Mouse (Mus musculus) megakaryocyte progenitor cell, adult 5-6 weeks (primary cell): Measurements from ENCODE around the gene Rxylt1. TPM values are rescaled to one million over a fixed set of nuclear protein-coding genes. Genes with fewer than 3 reads are reported as not detected.

Experiments used
- ATAC-seq: replicated peaks from 2 replicates; pipeline ENCODE4 v1.8.0; 2016; ENCODE audit warnings: mild to moderate bottlenecking, moderate TSS enrichment, inconsistent platforms; ENCODE audit not compliant: poor library complexity
- total RNA-seq, 2 experiments: library from RNA; stranded (forward) in 1 of 2; stranded (reverse) in 1 of 2; fragments of 157-497, 149-512 nt in 1 of 2; fragments of 200-1000 nt in 1 of 2; gene quantifications; 2 replicates each; pipeline versions ENCODE4 v1.2.3 to v1.2.4; 2015 to 2017

Gene Rxylt1
- total RNA-seq, 2 experiments from 2014 or later = 37.4 to 56.9 TPM

- no peak for ATAC-seq
These were observed 51.2 kb downstream of the Rxylt1 start for GRCm38 (mm10) chr10:122045946-122046345.

- no peak for ATAC-seq
These were observed 52.2 kb downstream of the Rxylt1 start for GRCm38 (mm10) chr10:122044926-122045325.

- ATAC-seq = peak; percentile 40; the same call in 1 of the 2 replicates
These were observed 56.8 kb downstream of the Rxylt1 start for GRCm38 (mm10) chr10:122040372-122040771.

GRCm38 (mm10) chr10:122039566-122039965 lies 57.6 kb downstream of the Rxylt1 start:
- ATAC-seq = peak; percentile 66

GRCm38 (mm10) chr10:122038554-122038953 lies 58.6 kb downstream of the Rxylt1 start:
- peak; percentile 78 for ATAC-seq

GRCm38 (mm10) chr10:122033271-122033670 lies 63.9 kb downstream of the Rxylt1 start:
- ATAC-seq = no peak

- no peak for ATAC-seq
These were observed 66.8 kb downstream of the Rxylt1 start for GRCm38 (mm10) chr10:122030420-122030819.

GRCm38 (mm10) chr10:122029738-122030137 lies 67.4 kb downstream of the Rxylt1 start:
- ATAC-seq = peak; percentile 42

Other genes starting within 250 kb of the Rxylt1 start
- 0.07 and 0.90 TPM in 2 replicates for gene Srgap1, start 50.1 kb downstream of the Rxylt1 start, total RNA-seq (2015)
- 0.07 TPM in 1 of 2 replicates, not detected in the other for gene Srgap1, start 50.1 kb downstream of the Rxylt1 start, total RNA-seq (2017)